Mouse (Mus musculus): ENCODE measurements at regions not wholly inside any gene's neighbourhood (a gene's known extent, or its start where the extent isn't known, plus 50 kb on each side); places are given as distances from the start of the nearest gene placed in this dataset.

DNA sequence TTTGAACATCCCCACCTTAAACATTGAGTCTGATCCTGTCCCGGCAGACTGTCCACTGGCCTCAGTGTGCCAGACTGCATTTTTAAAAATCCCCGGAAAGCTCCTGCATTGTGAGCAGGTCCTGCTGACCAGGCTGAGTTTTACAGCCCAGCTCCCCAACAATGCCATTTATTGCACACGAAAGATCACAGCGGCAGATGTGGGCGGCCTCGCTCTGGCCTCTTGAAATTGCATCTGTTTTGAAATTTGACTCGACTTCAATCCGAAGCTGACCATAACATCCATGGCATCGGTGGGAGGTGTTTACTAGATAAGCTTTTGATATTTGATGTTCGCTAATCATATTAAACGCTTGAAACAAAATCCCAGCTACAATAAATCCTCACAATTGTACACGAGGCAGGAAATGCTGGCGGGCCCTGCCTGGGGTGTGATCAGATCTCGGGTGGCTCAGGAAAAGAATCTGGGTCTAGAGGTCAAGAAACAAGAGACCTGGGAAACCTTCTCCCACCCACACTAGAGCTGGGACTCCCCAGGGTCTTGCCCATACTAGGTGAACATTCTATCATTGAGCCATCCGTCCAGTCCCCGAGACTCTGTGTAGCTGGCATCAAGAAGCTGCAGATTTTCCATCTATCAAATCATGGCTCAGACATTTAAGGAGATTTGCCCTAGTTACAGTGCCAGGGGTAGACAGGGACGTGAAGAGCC is 99.3 kb downstream of the Mycn start:
- no peaks in the 10 kb centered on the region for H3K4me1 ChIP-seq (ENCODE audit: control insufficient read depth, insufficient read depth, low read length)
- TF ChIP-seq POLR2A (IDR thresholded peaks at IDR 0.05; ENCODE audit: borderline replicate concordance, low read depth, low read length) (no peak), CTCF (IDR thresholded peaks at IDR 0.05; ENCODE audit: low read depth, low read length) (no peak)
- no peak overlapping the region for H3K27ac ChIP-seq (ENCODE audit: insufficient read depth, low read depth, low read length)
- H3K4me3 ChIP-seq (ENCODE audit: insufficient read depth, low read length) = no peak overlapping the region

GRCm38 (mm10) chr12:12841385-12842238 is 100.1 kb downstream of the Mycn start:
- Histone ChIP-seq H3K4me3 (ENCODE audit: insufficient read depth, low read length) (no peak overlapping the region), H3K27ac (ENCODE audit: insufficient read depth, low read depth, low read length) (no peak overlapping the region), H3K4me1 (ENCODE audit: control insufficient read depth, insufficient read depth, low read length) (no peaks in the 10 kb centered on the region)
- TF ChIP-seq POLR2A (IDR thresholded peaks at IDR 0.05; ENCODE audit: borderline replicate concordance, low read depth, low read length) (no peak), CTCF (IDR thresholded peaks at IDR 0.05; ENCODE audit: low read depth, low read length) (no peak)

DNA sequence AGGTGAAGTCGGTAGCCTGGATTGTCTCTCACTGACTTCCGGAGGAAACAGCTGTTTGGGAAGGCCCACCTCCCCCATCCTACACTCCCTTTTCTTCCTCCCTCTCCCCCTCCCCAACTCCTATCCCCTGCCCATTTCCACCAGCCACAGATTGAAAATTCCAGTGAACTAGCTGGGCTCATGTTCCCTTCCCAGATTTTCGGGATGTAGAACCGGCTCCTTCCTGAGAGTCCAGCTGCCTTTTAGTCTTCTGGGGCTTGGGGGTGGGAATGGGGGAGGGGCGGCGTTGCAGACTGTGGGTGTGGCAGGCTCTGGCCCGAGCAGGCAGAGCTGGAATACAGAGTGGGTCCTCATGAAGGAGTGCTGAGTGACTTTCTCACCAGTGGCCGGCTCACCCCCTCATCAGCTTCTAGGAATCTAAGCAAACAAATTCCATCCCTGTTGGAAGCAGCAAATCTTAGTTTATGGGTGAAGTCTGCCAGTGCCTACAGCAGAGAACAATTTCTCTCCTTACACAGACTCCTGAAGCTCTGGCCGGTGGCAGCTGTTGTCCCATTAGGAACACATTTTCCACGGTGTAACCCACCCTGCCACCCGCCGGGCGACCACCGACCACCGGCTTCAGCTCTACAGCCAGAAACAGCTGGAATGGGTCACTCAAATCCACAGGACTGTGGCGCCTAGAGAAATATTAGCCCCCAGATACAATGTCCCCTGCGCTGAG is 100.9 kb downstream of the Mycn start:
- no peak overlapping the region for H3K27ac ChIP-seq (ENCODE audit: insufficient read depth, low read depth, low read length)
- H3K4me1 ChIP-seq (ENCODE audit: control insufficient read depth, insufficient read depth, low read length) = no peaks in the 10 kb centered on the region
- TF ChIP-seq POLR2A (IDR thresholded peaks at IDR 0.05; ENCODE audit: borderline replicate concordance, low read depth, low read length) = no peak
- TF ChIP-seq CTCF (IDR thresholded peaks at IDR 0.05; ENCODE audit: low read depth, low read length) = no peak
- no peak overlapping the region for H3K4me3 ChIP-seq (ENCODE audit: insufficient read depth, low read length)

GRCm38 (mm10) chr12:12837775-12838174 is 103.9 kb downstream of the Mycn start:
- TF ChIP-seq POLR2A (IDR thresholded peaks at IDR 0.05; ENCODE audit: borderline replicate concordance, low read depth, low read length) = no peak
- no peak for TF ChIP-seq CTCF (IDR thresholded peaks at IDR 0.05; ENCODE audit: low read depth, low read length)
- no peak overlapping the region for H3K4me3 ChIP-seq (ENCODE audit: insufficient read depth, low read length)
- no peaks in the 10 kb centered on the region for H3K4me1 ChIP-seq (ENCODE audit: control insufficient read depth, insufficient read depth, low read length)
- H3K27ac ChIP-seq (ENCODE audit: insufficient read depth, low read depth, low read length) = no peak overlapping the region

DNA sequence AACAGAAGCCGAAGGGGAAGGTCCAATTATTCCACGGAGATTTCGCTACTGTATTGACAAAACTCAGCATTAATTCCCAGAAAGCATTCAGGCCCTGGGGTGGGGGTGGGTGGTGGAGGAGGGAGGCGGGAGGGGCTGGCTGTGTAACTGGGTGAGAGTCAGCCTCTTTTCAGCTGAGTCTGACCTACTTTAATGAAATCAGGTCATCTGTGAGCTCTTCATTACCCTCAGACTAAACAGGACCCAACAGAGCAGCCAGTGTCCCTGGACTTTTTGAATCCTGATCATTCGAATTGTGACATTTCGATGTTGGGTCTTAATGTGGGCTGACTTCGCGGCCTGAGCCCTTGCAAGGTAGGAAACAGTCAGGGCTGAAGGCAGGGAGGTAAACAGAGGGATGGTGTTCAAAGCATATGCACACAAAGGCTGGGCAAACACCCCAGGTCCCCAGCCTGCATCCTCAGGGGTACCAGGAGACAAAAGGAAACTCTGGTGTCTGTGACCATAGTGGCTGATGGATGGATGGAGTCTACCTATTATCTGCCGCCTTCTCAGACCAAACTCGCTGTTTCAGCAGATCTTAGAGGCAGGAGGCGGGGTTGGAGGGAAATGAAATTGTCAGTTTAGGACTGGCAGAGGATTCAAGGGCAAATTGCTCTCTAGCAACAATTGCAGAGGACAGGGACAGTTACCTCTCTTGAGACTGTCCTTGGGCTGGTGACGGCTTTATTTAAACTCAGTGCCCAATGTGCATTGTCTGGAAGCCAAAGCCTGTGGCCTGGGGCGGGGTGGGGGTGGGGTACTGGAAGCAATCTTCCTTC is 113.7 kb downstream of the Mycn start:
- no peak overlapping the region for H3K4me3 ChIP-seq (ENCODE audit: insufficient read depth, low read length)
- no peak overlapping the region for H3K27ac ChIP-seq (ENCODE audit: insufficient read depth, low read depth, low read length)
- TF ChIP-seq CTCF (IDR thresholded peaks at IDR 0.05; ENCODE audit: low read depth, low read length) (no peak), POLR2A (IDR thresholded peaks at IDR 0.05; ENCODE audit: borderline replicate concordance, low read depth, low read length) (no peak)
- no peaks in the 10 kb centered on the region for H3K4me1 ChIP-seq (ENCODE audit: control insufficient read depth, insufficient read depth, low read length)

- no peak overlapping the region for H3K27ac ChIP-seq (ENCODE audit: insufficient read depth, low read depth, low read length)
- no peak for TF ChIP-seq CTCF (IDR thresholded peaks at IDR 0.05; ENCODE audit: low read depth, low read length)
- TF ChIP-seq POLR2A (IDR thresholded peaks at IDR 0.05; ENCODE audit: borderline replicate concordance, low read depth, low read length) = no peak
- no peak overlapping the region for H3K4me3 ChIP-seq (ENCODE audit: insufficient read depth, low read length)
- H3K4me1 ChIP-seq (ENCODE audit: control insufficient read depth, insufficient read depth, low read length) = no peaks in the 10 kb centered on the region
Measured at GRCm38 (mm10) chr12:12827379-12827778, 114.3 kb downstream of the Mycn start.

GRCm38 (mm10) chr12:12826431-12826830 is 115.3 kb downstream of the Mycn start:
- no peak for TF ChIP-seq POLR2A (IDR thresholded peaks at IDR 0.05; ENCODE audit: borderline replicate concordance, low read depth, low read length)
- TF ChIP-seq CTCF (IDR thresholded peaks at IDR 0.05; ENCODE audit: low read depth, low read length) = no peak
- Histone ChIP-seq H3K4me1 (ENCODE audit: control insufficient read depth, insufficient read depth, low read length) (no peaks in the 10 kb centered on the region), H3K27ac (ENCODE audit: insufficient read depth, low read depth, low read length) (no peak overlapping the region), H3K4me3 (ENCODE audit: insufficient read depth, low read length) (no peak overlapping the region)

- H3K4me3 ChIP-seq (ENCODE audit: insufficient read depth, low read length) = no peak overlapping the region
- H3K27ac ChIP-seq (ENCODE audit: insufficient read depth, low read depth, low read length) = no peak overlapping the region
- TF ChIP-seq POLR2A (IDR thresholded peaks at IDR 0.05; ENCODE audit: borderline replicate concordance, low read depth, low read length) (no peak), CTCF (IDR thresholded peaks at IDR 0.05; ENCODE audit: low read depth, low read length) (no peak)
- H3K4me1 ChIP-seq (ENCODE audit: control insufficient read depth, insufficient read depth, low read length) = no peaks in the 10 kb centered on the region
Measured at GRCm38 (mm10) chr12:12825842-12826241, 115.9 kb downstream of the Mycn start.

DNA sequence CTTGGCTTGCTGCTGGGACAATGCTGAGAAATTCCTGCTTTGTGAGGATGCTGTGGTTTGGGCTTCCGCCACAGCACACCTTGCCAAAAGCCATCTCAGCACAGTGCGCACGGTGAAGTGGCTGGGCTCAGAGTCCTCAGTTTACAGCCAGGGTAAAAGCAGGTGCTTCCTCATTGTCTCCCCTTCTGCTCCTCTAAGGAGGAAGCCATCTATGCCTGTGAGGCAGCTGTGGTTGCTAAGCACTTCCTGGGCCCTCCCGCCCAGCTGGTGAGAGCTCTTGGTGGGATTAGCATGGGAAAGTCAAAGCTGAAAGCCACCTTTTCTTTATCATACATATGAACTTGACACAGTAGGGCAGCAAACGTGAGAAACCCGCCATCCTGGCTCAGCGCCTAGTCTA is 120.2 kb downstream of the Mycn start:
- TF ChIP-seq CTCF (IDR thresholded peaks at IDR 0.05; ENCODE audit: low read depth, low read length) = no peak
- no peak for TF ChIP-seq POLR2A (IDR thresholded peaks at IDR 0.05; ENCODE audit: borderline replicate concordance, low read depth, low read length)
- H3K4me1 ChIP-seq (ENCODE audit: control insufficient read depth, insufficient read depth, low read length) = no peaks in the 10 kb centered on the region
- no peak overlapping the region for H3K4me3 ChIP-seq (ENCODE audit: insufficient read depth, low read length)
- no peak overlapping the region for H3K27ac ChIP-seq (ENCODE audit: insufficient read depth, low read depth, low read length)
